Mouse (Mus musculus) adrenal gland, adult 18-20 months (tissue): ENCODE measurements at regions not wholly inside any gene's neighbourhood (a gene's known extent, or its start where the extent isn't known, plus 50 kb on each side); places are given as distances from the start of the nearest gene placed in this dataset.
"Not testable (repeated sequence)": the region's sequence is repeated elsewhere in the genome, so short reads cannot be mapped to it uniquely, and the experiment has no call there.

Source experiments
- DNase-seq, 2 experiments: peaks; one replicate each; pipeline ENCODE4 v3.0.0; 2021 to 2022; ENCODE audit warnings: low spot score in 2 of 2

GRCm38 (mm10) chr10:11801372-11802230, 458.4 kb downstream of the Epm2a start:
- DNase-seq, result not testable (repeated sequence)

GRCm38 (mm10) chr10:11809255-11809654, 466.1 kb downstream of the Epm2a start:
- no peak for DNase-seq

GRCm38 (mm10) chr10:11822418-11822959, 479.3 kb downstream of the Epm2a start:
- DNase-seq, result no peak

- no peak for DNase-seq
Measured at GRCm38 (mm10) chr10:11841094-11841493, 497.9 kb downstream of the Epm2a start.

DNA sequence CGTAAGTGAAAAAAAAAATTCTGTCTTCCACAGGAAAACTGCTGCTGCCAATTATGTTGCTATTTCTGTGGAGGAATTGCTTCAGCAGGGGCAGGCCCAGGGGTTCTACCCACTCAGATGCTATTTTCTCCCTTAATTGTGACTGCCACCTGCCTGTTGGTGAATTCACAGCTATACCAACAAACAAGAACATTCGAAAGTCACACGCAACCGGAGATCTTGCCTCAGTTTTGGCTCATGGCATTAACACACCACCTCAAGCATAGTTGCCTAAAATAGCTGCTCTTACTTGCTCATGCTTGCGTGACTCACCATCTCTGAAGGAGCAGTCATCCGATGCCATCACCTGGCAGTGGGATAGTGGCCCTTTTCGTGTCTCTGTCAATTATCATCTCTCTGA, 498.3 kb downstream of the Epm2a start:
- DNase-seq, result no peak

DNA sequence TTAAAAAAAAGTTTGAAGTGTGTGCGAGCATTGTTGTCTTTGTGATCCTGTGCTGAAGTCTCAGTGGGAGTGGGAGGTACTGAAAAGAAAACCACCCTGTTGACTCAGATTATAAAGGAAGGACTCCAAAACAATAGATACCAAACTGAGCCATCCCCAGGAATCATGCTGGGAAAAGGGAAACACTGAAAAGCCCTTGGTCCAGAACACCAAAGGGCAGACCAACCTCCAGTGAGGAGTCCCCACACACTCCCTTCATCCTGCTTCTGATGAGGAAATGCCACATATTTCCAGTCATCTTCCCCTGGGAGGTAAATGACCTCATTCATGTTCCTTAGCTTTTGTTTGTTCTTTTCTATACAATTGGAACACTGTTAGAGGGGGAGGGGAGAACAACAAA, 502.9 kb downstream of the Epm2a start:
- no peak for DNase-seq

DNA sequence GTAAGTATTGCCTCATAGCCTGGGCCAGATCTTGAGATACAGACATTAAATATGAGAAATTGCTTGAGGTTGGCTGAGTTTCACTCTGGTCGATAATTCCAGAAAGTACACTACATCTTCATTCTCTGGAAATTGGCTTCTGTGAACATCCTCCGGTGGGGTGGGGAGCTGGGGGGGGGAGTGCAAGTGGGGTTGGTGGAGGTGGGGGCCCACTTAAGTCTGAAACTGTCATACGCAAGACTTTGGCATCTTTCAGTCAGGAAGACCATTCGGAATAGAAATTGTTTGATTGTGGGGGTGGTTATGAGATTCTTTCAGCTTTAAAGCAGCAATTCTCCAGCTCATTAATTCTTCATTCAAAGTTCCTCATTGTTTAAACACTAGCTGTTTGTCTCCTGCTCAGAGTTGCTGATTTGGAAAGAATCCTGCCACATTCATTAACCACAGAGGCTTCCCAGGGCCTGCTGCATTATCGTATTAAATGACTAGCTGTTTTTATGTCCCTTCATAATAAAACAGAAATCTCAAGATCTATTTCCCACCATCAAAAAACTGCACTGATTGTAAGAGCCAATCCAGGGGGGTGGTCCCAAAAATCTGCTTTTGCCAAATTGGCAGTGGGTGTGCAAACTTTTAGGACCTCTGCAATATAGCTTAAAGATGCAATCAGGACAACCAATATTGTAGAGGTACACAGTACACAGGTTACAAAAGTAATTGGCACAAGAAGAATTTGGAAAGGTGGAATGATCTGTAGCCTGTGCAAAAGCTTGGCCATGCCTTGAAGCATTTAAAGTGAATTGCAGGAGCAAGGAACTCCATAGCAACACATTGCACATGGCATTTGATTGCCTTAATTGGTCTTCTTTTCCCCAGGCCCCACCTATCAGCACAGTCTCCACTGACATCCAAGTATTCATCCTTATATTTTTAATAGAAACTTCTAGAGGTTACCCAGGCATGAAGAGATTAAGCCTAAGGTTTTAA, 532.2 kb downstream of the Epm2a start:
- no peak for DNase-seq

- DNase-seq, result no peak
Measured at GRCm38 (mm10) chr10:11886237-11886636, 543.0 kb downstream of the Epm2a start.

- no peak for DNase-seq
Measured at GRCm38 (mm10) chr10:11888953-11889352, 545.7 kb downstream of the Epm2a start.

DNA sequence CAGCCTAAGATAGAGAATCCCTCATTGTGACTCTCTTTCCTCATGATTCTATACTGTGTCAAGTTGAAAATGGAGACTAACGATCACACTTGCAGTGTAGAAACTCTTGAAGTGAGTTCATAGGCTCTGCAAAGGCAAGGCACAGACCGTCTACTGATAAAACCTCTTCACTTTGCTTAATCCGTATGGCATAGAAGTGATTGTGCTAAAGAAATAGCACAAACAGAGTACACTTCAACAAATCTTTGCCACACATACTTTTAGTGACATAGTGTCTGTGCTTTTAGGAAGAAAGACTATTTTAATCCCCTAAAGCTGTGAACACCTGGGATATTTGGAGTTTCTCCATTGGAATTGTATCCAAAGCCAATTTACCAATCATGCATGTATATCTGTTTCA, 578.9 kb downstream of the Epm2a start:
- no peak for DNase-seq

- DNase-seq, result no peak
Measured at GRCm38 (mm10) chr10:11938164-11938563, 595.0 kb downstream of the Epm2a start.

DNA sequence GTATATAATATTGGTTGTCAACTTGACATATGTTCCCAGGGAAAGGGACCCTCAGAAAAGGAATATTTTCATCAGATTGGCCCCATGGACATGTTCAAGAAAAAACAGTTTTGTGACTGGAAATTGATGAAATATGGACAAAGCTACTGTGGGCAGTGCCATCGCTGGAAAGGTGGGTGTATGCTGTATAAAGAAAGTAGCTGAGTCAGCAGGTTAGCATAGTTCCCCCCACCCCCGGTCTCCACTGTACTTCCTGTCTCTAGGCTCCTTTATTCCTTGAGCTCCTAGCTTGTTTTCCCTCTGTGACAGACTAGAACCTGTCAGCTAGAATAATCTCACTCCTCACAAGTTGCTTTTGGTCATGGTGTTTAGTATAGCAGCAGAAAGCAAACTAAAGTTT, 599.6 kb downstream of the Epm2a start:
- DNase-seq, result no peak

DNA sequence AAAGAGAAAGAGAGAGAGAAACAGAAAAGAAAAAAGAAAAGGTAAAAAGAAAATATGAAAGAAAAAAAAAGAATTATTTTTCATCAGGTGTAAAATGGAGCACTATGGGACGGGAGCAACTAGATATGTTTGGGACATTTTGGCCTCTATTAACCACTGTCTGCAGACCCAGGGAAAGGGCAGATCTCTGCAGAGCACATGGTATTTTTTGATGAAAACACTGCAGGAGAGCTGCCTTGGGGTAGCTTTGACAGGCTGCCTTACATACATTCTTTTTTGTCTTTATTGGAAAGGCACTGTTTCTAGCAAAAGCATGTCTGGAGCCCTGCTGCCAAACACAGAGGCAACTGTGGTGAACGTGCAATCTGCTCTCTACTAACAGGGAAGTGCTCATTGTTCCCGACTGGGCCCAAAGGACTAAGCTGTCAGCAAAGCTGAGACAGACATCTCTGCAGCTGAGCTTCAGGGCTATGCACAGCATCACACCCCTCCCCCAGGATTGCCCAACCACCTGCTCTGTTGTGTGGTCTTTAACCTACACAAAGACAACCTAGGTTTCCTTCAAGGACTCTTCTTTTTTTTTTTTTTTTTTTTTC, 617.2 kb downstream of the Epm2a start:
- DNase-seq, result no peak

- no peak for DNase-seq
Measured at GRCm38 (mm10) chr10:12004966-12005365, 661.8 kb downstream of the Epm2a start.

DNA sequence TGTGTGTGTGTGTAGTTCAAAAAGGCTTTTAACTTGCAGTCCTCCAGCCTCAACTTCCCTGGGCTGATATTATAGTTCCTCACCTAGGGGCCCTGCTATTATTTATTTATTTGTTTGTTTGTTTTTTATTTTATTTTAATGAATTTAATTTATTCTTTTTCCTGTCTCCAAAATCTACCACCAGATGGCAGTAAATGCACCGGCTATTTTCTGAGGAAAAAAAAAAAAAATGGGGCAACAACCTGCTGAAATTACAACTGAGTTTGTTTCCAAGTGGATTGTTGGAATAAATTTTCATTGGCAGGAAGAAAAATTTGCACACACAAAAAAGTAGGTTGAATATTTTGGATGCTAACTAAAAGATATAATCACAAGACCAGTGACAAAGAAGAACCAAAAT, 662.7 kb downstream of the Epm2a start:
- DNase-seq, result no peak

DNA sequence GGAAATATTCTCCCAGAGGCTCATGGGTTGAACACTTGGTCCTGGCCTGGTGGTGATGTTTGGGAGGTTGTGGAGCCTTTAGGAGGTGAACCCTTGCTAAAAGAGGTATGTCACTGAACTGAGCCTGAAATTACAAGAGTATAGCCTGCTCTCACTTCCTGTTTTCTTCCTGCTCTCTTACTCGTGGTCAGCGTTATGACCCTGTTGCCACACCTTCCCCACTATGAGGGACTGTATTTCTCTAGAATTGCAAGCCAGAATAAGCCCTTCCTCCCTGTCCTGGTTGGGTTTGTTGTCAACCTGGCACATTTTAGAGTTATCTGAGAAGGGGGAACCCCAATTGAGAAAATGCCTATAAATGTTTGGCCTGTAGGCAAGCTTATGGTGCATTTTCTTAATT, 674.1 kb downstream of the Epm2a start:
- no peak for DNase-seq

DNA sequence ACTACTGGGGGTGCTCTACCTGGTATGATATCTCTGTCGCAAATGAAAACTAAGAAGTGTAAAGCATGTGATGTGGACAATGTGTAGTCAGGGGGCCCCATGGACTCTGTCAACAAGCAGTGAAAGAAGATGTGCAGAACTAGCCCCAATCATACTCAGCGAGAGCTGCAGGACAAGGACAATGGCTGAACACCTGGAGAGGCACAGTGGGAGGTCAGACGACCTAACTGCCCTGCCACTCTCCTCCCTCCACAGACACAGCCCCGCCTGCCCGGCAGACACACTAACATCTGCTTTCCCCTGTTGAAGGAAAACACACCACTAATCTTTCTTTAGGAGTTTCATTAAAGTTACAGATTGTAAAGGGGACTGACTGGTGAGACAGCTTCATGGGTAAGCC, 675.1 kb downstream of the Epm2a start:
- no peak for DNase-seq

DNA sequence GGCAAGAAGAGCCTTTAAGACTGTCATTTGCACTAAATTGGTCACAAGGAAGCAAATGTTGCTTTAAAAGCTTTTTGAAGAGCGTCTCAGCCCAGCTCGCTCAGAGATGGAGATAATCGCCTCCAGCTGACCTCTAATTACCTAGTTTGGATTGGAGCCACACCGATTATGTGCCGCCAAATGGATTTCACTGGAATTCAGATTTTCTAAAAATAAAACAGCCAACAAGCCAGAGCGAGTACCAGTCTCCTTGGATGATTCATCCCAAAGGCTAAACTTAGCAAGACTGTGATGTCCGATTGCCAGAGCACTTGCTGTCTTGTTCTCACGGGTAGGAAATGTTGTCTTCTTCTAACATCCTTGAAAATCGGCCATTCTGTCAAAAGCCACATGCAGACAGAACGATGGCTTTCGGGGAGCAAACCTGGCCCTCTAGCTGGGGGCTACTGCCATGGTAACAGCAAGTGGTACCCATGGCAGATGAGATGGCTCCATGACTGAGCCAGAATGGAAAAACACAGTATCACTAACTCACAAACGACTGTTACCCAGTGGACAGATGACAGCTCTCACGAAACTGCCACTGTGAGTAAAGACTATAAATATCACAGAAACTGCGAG, 676.1 kb downstream of the Epm2a start:
- peak in 1 of 2 experiments; percentile 28 for DNase-seq

- no peak for DNase-seq
Measured at GRCm38 (mm10) chr10:12020576-12020975, 677.4 kb downstream of the Epm2a start.

DNA sequence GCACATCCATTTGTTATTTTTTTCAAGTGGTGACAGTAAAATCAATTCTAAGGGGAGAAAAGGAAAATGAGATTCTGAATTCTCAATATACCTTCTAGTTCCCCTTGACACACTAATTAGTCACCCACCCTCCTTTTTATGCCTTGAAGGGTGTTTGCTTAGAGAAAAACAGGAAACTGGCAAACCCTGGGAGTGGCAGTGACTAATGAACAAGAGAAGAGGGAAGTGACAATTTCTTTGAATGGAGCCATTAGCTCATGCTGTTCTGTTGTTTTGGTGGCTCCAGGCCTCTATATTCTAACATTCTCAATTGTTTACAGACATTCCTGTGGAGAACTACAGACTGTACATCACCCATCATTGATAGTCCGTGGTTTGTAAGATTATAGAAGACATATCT, 692.0 kb downstream of the Epm2a start:
- no peak for DNase-seq

GRCm38 (mm10) chr10:12045937-12046336, 702.7 kb downstream of the Epm2a start:
- DNase-seq, result no peak
